Mouse (Mus musculus) testis, adult 2 months (tissue): ENCODE results near the gene Mfap1a. TPM values are rescaled to one million over a fixed set of nuclear protein-coding genes. Genes with fewer than 3 reads are reported as not detected.
"Not testable (repeated sequence)": the region's sequence is repeated elsewhere in the genome, so short reads cannot be mapped to it uniquely, and the experiment has no call there.

Source experiments
- H3K27ac ChIP-seq: fragments of 200-500 bp; 2 replicates; pipeline ENCODE4 v1.5.1; 2012; ENCODE audit warnings: low read depth, low read length; ENCODE audit not compliant: control insufficient read depth, insufficient read depth
- H3K27me3 ChIP-seq: fragments of 200-500 bp; 2 replicates; pipeline ENCODE4 v1.6.1; 2012; ENCODE audit warnings: mild to moderate bottlenecking, low read length, moderate library complexity; ENCODE audit not compliant: control insufficient read depth, insufficient read depth
- H3K36me3 ChIP-seq: fragments of 200-500 bp; 2 replicates; pipeline ENCODE4 v1.6.1; 2012; ENCODE audit warnings: mild to moderate bottlenecking, low read length; ENCODE audit not compliant: control insufficient read depth, insufficient read depth
- H3K4me1 ChIP-seq: fragments of 200-500 bp; 2 replicates; pipeline ENCODE4 v1.6.1; 2012; ENCODE audit warnings: low read length; ENCODE audit not compliant: control insufficient read depth, insufficient read depth
- H3K4me3 ChIP-seq: fragments of 200-500 bp; 2 replicates; pipeline ENCODE4 v1.5.1; 2012; ENCODE audit warnings: low read depth, mild to moderate bottlenecking, low read length, moderate library complexity, mixed read lengths; ENCODE audit not compliant: control insufficient read depth
- CTCF ChIP-seq: fragments of 200-500 bp; IDR thresholded peaks from 2 replicates; pipeline ENCODE4 v1.5.1; 2012; ENCODE audit warnings: low read depth, mild to moderate bottlenecking, inconsistent platforms, low read length, moderate library complexity; ENCODE audit not compliant: control insufficient read depth, insufficient read depth, insufficient replicate concordance
- POLR2A ChIP-seq: fragments of 200-500 bp; IDR thresholded peaks from 2 replicates; pipeline ENCODE4 v1.6.1; 2012; ENCODE audit warnings: low read depth, mild to moderate bottlenecking, inconsistent platforms, low read length, moderate library complexity; ENCODE audit not compliant: control insufficient read depth
- polyA plus RNA-seq: library from polyadenylated mRNA; depleted of rRNA; stranded (reverse); fragments of >200 nt; gene quantifications from 2 replicates; pipeline ENCODE4 v1.2.3, GENCODE M21; 2012

Gene Mfap1a
- polyA plus RNA-seq, 1 experiment: 4.1 TPM

DNA sequence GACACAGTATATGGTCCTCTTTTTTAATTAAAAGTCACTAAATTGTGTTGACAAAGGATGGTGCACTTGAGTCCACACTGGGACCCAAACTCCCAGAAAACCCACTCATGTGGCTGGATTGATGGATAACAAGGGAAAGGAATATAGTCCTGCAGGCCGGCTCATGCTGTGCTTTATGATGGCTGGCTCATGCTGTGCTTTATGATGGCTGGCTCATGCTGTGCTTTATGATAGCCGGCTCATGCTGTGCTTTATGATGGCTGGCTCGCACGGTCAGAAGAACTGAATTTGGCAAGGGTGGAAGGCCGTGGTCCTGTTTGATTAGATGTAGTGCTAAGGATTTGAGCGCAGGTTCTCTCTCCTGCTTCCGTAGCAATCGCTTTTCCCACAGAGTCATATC lies 22.9 kb downstream of the Mfap1a start:
- Histone ChIP-seq H3K27me3 (no peaks in the 10 kb centered on the region), H3K27ac (no peak overlapping the region), H3K36me3 (no peaks in the 10 kb centered on the region), H3K4me1 (peaks cover 2% of the 10 kb centered on the region; the same call in 1 of the 2 replicates), H3K4me3 (no peak overlapping the region)
- no peak for TF ChIP-seq POLR2A
- TF ChIP-seq CTCF: no peak

DNA sequence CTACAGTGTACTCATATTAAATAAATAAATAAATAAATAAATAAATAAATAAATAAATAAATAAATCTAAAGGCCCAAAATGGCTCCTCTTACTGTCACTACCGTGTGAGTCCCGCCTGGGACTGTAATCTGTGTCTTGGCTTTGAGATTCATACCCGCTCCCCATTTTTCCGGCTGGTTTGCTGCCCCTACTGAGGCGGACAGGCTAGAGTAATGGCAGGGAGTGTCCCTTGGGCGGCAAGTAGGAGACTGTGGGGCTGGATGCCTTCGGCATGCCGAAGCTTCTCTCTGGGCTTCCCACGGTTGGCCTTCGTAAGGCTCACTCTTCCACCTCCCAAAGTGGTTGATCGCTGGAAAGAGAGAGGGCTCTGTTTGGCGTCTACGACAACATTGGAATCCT lies 25.5 kb downstream of the Mfap1a start:
- not testable (repeated sequence) for H3K27ac ChIP-seq, H3K4me1 ChIP-seq, H3K4me3 ChIP-seq, H3K36me3 ChIP-seq, H3K27me3 ChIP-seq

DNA sequence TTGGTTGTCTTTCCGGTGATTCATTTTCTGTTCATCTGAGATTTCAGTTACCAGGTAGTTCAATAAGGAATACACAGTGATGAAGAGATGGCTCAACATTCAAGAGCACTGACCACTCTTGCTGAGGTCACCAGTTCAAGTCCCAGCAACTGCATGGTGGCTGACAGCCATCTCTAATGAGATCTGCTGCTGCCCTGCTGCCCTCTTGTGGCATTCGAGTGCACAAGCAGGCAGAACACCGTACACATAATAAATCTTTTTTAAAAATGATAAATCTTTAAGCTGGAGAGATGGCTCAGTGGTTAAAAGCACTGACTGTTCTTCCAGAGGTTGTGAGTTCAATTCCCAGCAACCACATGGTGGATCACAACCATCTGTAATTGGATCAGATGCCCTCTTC lies 26.0 kb downstream of the Mfap1a start:
- peaks cover 2% of the 10 kb centered on the region; the same call in 1 of the 2 replicates for H3K4me1 ChIP-seq
- TF ChIP-seq POLR2A (no peak), CTCF (peak; percentile 55; the same call in 1 of the 2 replicates)

DNA sequence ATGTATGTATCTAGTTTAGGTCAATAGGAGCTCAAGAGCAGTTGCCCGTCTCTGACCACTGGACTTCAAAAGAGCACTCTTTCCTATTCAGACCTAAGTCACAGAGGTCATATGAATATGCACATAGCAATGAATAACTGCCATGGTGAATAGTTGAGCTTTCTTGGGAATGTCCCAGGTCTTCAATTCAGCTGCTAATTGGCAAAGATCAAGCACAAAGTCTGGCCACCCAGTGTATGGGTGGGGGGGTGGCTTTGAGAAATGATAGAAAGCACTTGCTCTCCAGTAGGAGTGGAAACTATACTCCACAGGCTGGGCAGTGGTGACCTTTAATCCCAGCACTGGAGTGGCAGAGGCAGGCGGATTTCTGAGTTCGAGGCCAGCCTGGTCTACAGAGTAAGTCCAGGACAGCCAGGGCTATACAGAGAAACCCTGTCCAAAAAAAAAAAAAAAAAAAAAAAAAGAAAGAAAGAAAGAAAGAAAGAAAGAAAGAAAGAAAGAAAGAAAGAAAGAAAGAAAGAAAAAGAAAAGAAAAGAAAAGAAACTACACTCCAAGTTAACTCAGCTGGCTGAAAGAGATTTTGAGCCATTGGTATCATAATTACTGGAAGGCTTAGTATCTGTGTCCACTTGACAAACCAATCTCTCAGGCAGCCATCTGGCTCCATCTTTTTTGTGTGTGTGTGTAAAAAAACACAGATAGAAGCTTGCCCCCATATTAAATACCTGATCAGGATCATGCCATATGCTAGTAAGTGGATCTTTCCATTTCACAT lies 28.8 kb downstream of the Mfap1a start:
- TF ChIP-seq CTCF (no peak), POLR2A (no peak)
- H3K27me3 ChIP-seq: no peaks in the 10 kb centered on the region
- H3K4me3 ChIP-seq: no peak overlapping the region

More for the DNA sequence above, 26.0 kb downstream of the Mfap1a start:
- H3K36me3 ChIP-seq: no peaks in the 10 kb centered on the region
- H3K27me3 ChIP-seq: no peaks in the 10 kb centered on the region
- no peak overlapping the region for H3K27ac ChIP-seq
- H3K4me3 ChIP-seq: no peak overlapping the region

DNA sequence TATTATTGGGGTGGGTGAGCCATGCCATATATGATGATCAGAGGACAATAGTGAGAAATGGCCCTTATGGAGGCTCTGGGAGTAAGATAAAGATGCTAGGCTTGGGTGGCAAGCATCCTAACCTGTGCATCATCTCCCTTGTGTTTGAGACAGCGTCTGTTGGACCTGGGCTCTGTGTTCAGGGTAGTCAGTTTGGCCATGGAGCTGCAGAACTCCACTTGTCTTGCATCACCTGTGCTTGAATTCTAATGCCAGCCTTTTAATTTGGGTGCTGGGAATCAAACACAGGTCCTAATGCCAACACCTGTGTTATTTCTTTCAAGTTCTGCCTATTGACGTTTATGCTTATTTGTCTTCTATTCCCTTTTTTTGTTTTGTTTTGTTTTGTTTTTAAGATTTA lies 31.2 kb downstream of the Mfap1a start:
- H3K36me3 ChIP-seq, H3K27ac ChIP-seq, H3K4me3 ChIP-seq, H3K4me1 ChIP-seq, H3K27me3 ChIP-seq: not testable (repeated sequence)

More for the DNA sequence above, 28.8 kb downstream of the Mfap1a start:
- Histone ChIP-seq H3K4me1 (peaks cover 2% of the 10 kb centered on the region; the same call in 1 of the 2 replicates), H3K36me3 (no peaks in the 10 kb centered on the region), H3K27ac (no peak overlapping the region)

DNA sequence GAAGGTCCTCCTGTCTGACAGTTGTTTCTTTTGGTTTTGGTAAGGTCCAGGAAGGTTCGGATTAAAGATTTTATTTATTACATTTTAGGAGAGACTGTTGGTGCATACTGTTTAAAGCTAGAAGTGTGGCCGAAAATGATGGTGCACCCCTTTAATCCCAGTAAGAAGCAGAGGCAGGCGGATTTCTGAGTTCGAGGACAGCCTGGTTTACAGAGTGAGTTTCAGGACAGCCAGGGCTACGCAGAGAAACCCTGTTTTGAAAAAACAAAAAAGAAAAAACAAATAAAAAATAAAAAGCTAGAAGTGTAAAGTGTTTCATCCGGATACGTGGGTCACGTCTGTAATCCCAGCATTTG lies 32.3 kb downstream of the Mfap1a start:
- Histone ChIP-seq H3K27ac (peak overlapping the region; percentile 93), H3K4me3 (peak overlapping the region; percentile 96), H3K4me1 (no peaks in the 10 kb centered on the region), H3K27me3 (no peaks in the 10 kb centered on the region), H3K36me3 (no peaks in the 10 kb centered on the region)
- TF ChIP-seq POLR2A: no peak
- TF ChIP-seq CTCF: no peak

DNA sequence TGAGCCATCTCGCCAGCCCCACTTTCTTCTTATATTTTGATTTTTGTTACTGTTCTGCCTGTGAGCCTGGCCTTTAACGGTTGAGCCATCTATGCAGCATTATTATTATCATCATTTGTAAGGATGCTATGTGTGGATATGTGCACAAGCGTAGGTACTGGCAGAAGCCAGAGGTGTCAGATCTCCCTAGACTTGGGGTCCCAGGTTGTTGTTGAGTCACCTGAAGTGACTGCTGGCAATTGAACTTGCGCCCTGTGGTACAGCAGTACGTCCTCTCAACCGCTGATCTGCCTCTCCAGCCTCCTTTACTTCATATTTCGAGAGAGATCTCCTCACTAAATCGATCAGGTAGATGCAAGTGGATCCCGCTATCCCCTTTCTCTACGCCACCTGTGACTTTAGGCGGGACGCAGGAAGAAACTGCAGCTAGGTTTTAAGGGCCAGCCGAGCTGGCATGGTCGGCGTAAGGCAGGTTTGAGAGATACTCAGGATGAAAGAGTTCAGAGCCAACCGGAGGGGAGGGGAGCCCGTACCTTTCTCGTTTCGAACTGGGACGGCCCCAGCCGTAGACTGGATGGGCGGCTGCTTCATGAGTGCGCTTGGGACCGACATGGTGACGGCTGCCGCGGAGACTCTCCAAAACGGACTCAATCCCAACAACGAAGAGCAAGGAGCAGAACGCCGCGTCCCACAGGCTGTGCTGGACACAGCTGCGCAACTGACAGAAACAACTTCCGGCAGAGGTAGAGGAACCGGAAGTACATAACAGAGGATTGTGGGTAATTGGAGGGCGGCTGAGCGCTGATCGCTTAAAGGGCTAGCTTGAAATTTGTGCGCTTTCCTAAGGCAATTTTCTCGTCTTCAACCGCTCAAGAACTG lies 32.9 kb downstream of the Mfap1a start, which contains the start of gene Mfap1b:
Gene Mfap1b (minus strand): TSS at position 767 of the 879 bp plus-strand sequence.
- peak within 1 kb of the TSS; percentile 96 for H3K4me3 ChIP-seq
- not testable (repeated sequence) for H3K27me3 ChIP-seq, H3K4me1 ChIP-seq, H3K36me3 ChIP-seq
- H3K27ac ChIP-seq: peak within 1 kb of the TSS; percentile 93
- peak; percentile 97 for TF ChIP-seq POLR2A

DNA sequence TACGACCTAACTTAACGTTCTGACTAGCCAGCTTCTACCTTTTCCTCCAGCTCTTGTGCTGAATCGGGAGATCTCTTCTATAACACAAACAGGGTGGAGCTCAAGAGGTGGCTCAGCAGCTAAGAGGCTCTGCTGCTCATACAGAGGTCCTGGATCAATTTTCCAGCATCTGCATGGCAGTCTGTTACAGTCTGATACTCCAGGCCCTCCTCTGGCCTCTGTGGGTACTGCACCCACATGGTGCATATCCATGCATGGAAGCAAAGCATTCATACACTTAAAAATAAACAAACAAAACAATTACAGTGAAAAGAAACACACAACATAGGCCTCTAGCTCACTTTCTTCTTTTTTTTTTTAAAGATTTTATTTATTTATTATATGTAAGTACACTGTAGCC lies 33.7 kb downstream of the Mfap1a start:
- H3K36me3 ChIP-seq, H3K4me3 ChIP-seq, H3K27ac ChIP-seq, H3K4me1 ChIP-seq, H3K27me3 ChIP-seq: not testable (repeated sequence)

DNA sequence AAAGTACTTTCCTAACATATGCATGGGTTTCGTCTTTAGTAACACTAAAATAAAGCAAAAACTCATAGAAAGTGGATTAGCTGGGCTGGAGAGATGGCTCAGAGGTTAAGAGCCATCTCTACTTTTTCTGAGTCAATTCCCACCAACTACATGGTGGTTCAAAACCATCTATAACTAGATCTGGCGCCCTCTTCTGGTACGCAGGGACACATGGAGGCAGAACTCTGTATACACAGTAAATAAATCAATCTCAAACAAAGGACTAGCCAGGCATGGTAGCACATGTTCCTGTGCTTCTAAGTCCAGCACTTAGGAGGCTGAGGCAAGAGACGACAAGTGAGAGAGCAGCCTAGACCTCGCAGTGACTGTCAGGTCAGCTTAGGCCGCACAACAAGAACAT lies 37.5 kb downstream of the Mfap1a start:
- not testable (repeated sequence) for H3K36me3 ChIP-seq, H3K27ac ChIP-seq, H3K4me1 ChIP-seq, H3K4me3 ChIP-seq, H3K27me3 ChIP-seq
